Mouse (Mus musculus): ENCODE data around the gene Fryl. TPM values are rescaled to one million over a fixed set of nuclear protein-coding genes. Genes with fewer than 3 reads are reported as not detected.

Fryl gene
- total and polyA plus RNA-seq, 2 experiments from 2014 or later: 17.7 to 53.6 TPM

- no peaks in the 10 kb centered on the region for H3K9me3 ChIP-seq (ENCODE audit: low read length)
- H3K9ac ChIP-seq: no peak overlapping the region
- DNase-seq (no peak), ATAC-seq (no peak)
- no peak for TF ChIP-seq CTCF (IDR thresholded peaks at IDR 0.05; ENCODE audit: low read depth)
- H3K4me2 ChIP-seq (ENCODE audit: low read depth): no peak overlapping the region
- H3K4me3 ChIP-seq (ENCODE audit: low read depth, low read length): no peak overlapping the region
- no peaks in the 10 kb centered on the region for H3K4me1 ChIP-seq (ENCODE audit: insufficient read depth)
- H3K27me3 ChIP-seq (ENCODE audit: insufficient read depth, low read length): no peaks in the 10 kb centered on the region
- H3K36me3 ChIP-seq (ENCODE audit: insufficient read depth): no peaks in the 10 kb centered on the region
- H3K27ac ChIP-seq (ENCODE audit: low read depth, low read length): no peak overlapping the region
- WGBS: 92% methylated on average over 13 of the region's 13 CpGs
Observed at GRCm38 (mm10) chr5:73192870-73193576, 63.4 kb downstream of the Fryl start.

- no peaks in the 10 kb centered on the region for H3K9me3 ChIP-seq (ENCODE audit: low read length)
- no peak overlapping the region for H3K9ac ChIP-seq
- H3K4me3 ChIP-seq (ENCODE audit: low read depth, low read length): no peak overlapping the region
- no peak for TF ChIP-seq CTCF (IDR thresholded peaks at IDR 0.05; ENCODE audit: low read depth)
- WGBS: 84% methylated on average over 11 of the region's 11 CpGs
- H3K36me3 ChIP-seq (ENCODE audit: insufficient read depth): no peaks in the 10 kb centered on the region
- no peak overlapping the region for H3K4me2 ChIP-seq (ENCODE audit: low read depth)
- no peaks in the 10 kb centered on the region for H3K4me1 ChIP-seq (ENCODE audit: insufficient read depth)
- H3K27ac ChIP-seq (ENCODE audit: low read depth, low read length): no peak overlapping the region
- DNase-seq: no peak
- H3K27me3 ChIP-seq (ENCODE audit: insufficient read depth, low read length): no peaks in the 10 kb centered on the region
- ATAC-seq: no peak
Observed at GRCm38 (mm10) chr5:73191765-73192164, 64.7 kb downstream of the Fryl start.

GRCm38 (mm10) chr5:73190164-73190563 lies 66.3 kb downstream of the Fryl start:
- H3K27ac ChIP-seq (ENCODE audit: low read depth, low read length): no peak overlapping the region
- no peaks in the 10 kb centered on the region for H3K4me1 ChIP-seq (ENCODE audit: insufficient read depth)
- H3K9ac ChIP-seq: no peak overlapping the region
- 76% methylated on average over 5 of the region's 5 CpGs for WGBS
- H3K27me3 ChIP-seq (ENCODE audit: insufficient read depth, low read length): no peaks in the 10 kb centered on the region
- ATAC-seq (no peak), DNase-seq (no peak)
- TF ChIP-seq CTCF (IDR thresholded peaks at IDR 0.05; ENCODE audit: low read depth): no peak
- H3K9me3 ChIP-seq (ENCODE audit: low read length): no peaks in the 10 kb centered on the region
- H3K4me3 ChIP-seq (ENCODE audit: low read depth, low read length): no peak overlapping the region
- H3K4me2 ChIP-seq (ENCODE audit: low read depth): no peak overlapping the region
- no peaks in the 10 kb centered on the region for H3K36me3 ChIP-seq (ENCODE audit: insufficient read depth)

- Histone ChIP-seq H3K4me1 (ENCODE audit: insufficient read depth) (no peaks in the 10 kb centered on the region), H3K27me3 (ENCODE audit: insufficient read depth, low read length) (no peaks in the 10 kb centered on the region), H3K27ac (ENCODE audit: low read depth, low read length) (no peak overlapping the region), H3K4me2 (ENCODE audit: low read depth) (no peak overlapping the region), H3K9me3 (ENCODE audit: low read length) (no peaks in the 10 kb centered on the region), H3K9ac (no peak overlapping the region), H3K36me3 (ENCODE audit: insufficient read depth) (no peaks in the 10 kb centered on the region), H3K4me3 (ENCODE audit: low read depth, low read length) (no peak overlapping the region)
- WGBS: 76% methylated on average over 9 of the region's 9 CpGs
- no peak for ATAC-seq
- no peak for TF ChIP-seq CTCF (IDR thresholded peaks at IDR 0.05; ENCODE audit: low read depth)
- no peak for DNase-seq
Observed at GRCm38 (mm10) chr5:73189443-73190160, 66.8 kb downstream of the Fryl start.

- Histone ChIP-seq H3K36me3 (ENCODE audit: insufficient read depth) (no peaks in the 10 kb centered on the region), H3K27me3 (ENCODE audit: insufficient read depth, low read length) (no peaks in the 10 kb centered on the region), H3K4me2 (ENCODE audit: low read depth) (no peak overlapping the region), H3K4me3 (ENCODE audit: low read depth, low read length) (no peak overlapping the region), H3K9ac (no peak overlapping the region), H3K27ac (ENCODE audit: low read depth, low read length) (no peak overlapping the region), H3K4me1 (ENCODE audit: insufficient read depth) (no peaks in the 10 kb centered on the region), H3K9me3 (ENCODE audit: low read length) (no peaks in the 10 kb centered on the region)
- DNase-seq (no peak), ATAC-seq (no peak)
- TF ChIP-seq CTCF (IDR thresholded peaks at IDR 0.05; ENCODE audit: low read depth): no peak
- WGBS: 82% methylated on average over 7 of the region's 7 CpGs
Observed at GRCm38 (mm10) chr5:73188576-73188975, 67.8 kb downstream of the Fryl start.

GRCm38 (mm10) chr5:73188164-73188563 lies 68.3 kb downstream of the Fryl start:
- no peak for DNase-seq
- Histone ChIP-seq H3K4me2 (ENCODE audit: low read depth) (no peak overlapping the region), H3K9me3 (ENCODE audit: low read length) (no peaks in the 10 kb centered on the region), H3K4me3 (ENCODE audit: low read depth, low read length) (no peak overlapping the region), H3K9ac (no peak overlapping the region), H3K4me1 (ENCODE audit: insufficient read depth) (no peaks in the 10 kb centered on the region), H3K36me3 (ENCODE audit: insufficient read depth) (no peaks in the 10 kb centered on the region), H3K27ac (ENCODE audit: low read depth, low read length) (no peak overlapping the region), H3K27me3 (ENCODE audit: insufficient read depth, low read length) (no peaks in the 10 kb centered on the region)
- 83% methylated on average over 5 of the region's 5 CpGs for whole genome bisulfite sequencing
- ATAC-seq: no peak
- no peak for TF ChIP-seq CTCF (IDR thresholded peaks at IDR 0.05; ENCODE audit: low read depth)

- 83% methylated on average over 5 of the region's 5 CpGs for WGBS
- Histone ChIP-seq H3K27ac (ENCODE audit: low read depth, low read length) (no peak overlapping the region), H3K9ac (no peak overlapping the region), H3K27me3 (ENCODE audit: insufficient read depth, low read length) (no peaks in the 10 kb centered on the region), H3K4me2 (ENCODE audit: low read depth) (no peak overlapping the region), H3K36me3 (ENCODE audit: insufficient read depth) (no peaks in the 10 kb centered on the region), H3K4me3 (ENCODE audit: low read depth, low read length) (no peak overlapping the region), H3K9me3 (ENCODE audit: low read length) (no peaks in the 10 kb centered on the region), H3K4me1 (ENCODE audit: insufficient read depth) (no peaks in the 10 kb centered on the region)
- TF ChIP-seq CTCF (IDR thresholded peaks at IDR 0.05; ENCODE audit: low read depth): no peak
- no peak for DNase-seq
- ATAC-seq: no peak
Observed at GRCm38 (mm10) chr5:73186912-73187311, 69.5 kb downstream of the Fryl start.
